Mouse (Mus musculus): ENCODE data around the gene Chd2. TPM values are rescaled to one million over a fixed set of nuclear protein-coding genes. Genes with fewer than 3 reads are reported as not detected.

Gene Chd2
- polyA plus RNA-seq, 1 experiment from 2014 or later = 49.8 TPM

DNA sequence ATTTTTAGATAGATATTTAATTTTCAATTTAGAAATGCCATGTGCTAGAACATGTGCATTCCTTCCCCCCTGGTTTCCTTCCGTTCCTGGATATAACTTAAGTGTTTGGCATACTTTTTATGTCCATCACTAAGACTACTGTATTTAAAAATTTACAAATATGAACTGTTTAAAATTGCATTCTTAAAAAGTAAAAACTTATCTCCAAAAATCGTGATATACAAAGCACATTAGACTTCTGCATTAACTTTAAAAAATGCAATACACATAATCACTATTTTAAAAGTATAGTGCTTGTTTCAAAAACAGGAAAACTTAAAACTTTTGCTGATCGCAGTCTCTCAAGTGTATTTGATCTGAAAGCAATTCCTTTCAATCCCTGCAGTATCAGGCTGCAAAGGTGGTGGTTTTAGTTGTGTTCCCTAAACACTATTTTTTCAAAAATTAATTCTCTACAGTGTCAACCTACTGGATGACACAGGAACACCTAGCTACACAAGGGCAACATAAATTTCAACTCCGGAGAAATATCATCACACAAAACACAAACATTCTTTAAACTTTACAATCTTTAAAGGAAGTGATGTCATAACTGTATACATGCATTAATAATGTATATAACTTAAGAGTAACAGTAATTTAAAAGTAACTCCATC, 3.1 kb downstream of the Chd2 start:
- H3K4me2 ChIP-seq (ENCODE audit: low read length) = peak overlapping the region; percentile 85
- ATAC-seq (ENCODE audit: low FRiP score, low TSS enrichment) (no peak), DNase-seq (peak; percentile 42)
- H3K4me3 ChIP-seq (replicated peaks; ENCODE audit: low read depth, low read length) = peak overlapping the region; percentile 47
- H3K27ac ChIP-seq (replicated peaks; ENCODE audit: low read depth, low read length) = peak overlapping the region; percentile 95
- 18% methylated on average over 4 of the region's 4 CpGs for WGBS
- H3K9ac ChIP-seq (replicated peaks; ENCODE audit: low read length) = peak overlapping the region; percentile 67
- no peaks in the 10 kb centered on the region for H3K27me3 ChIP-seq (ENCODE audit: control insufficient read depth, insufficient read depth, low read length)
- 0 out of 2 replicates have a peak, but pooled peaks cover 3% of the 10 kb centered on the region for H3K36me3 ChIP-seq (ENCODE audit: control insufficient read depth, insufficient read depth, low read length)
- H3K9me3 ChIP-seq (ENCODE audit: control insufficient read depth, low read length) = no peaks in the 10 kb centered on the region
- peaks cover 17% of the 10 kb centered on the region for H3K4me1 ChIP-seq (ENCODE audit: control insufficient read depth, insufficient read depth, low read length)

DNA sequence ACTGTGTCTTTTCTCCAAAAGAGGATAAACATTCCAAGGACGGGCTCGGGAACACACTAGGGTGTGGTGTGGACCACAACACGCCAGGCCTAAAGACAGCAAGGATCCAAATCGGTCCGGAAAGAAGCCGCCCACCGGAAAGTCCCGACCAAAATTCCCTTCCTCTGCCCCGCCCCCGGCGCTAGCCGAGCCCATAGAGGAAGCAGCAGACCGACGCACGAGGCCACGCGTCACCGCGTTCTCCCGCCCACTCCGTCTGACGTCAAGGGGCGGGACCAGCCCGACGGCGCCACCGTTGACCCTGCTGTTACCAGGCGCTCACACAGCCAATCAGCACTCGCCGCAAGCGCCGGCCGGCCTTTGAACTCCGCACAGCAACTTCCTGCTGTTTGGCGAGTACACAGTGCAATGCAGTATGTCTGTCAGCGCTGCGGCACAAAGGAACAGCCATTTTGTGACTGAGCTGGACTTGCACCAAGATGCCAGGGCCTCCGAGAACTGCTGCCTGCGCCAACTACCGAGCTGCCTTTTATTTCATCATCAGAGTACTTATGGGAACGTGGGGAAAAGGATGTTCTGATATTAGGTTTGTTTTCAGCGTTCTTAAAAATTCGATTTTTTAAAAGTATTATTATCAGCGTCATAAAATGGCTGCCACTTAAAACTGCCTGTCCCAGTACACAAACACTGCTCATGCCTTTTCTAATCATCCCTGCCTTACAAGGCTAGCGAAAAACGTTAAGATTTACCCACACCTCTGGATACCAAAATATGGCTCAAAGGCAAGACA, 3.8 kb downstream of the Chd2 start:
- no peaks in the 10 kb centered on the region for H3K27me3 ChIP-seq (ENCODE audit: control insufficient read depth, insufficient read depth, low read length)
- DNase-seq (peak; percentile 99), ATAC-seq (ENCODE audit: low FRiP score, low TSS enrichment) (peak; percentile 98)
- peak overlapping the region; percentile 47 for H3K4me3 ChIP-seq (replicated peaks; ENCODE audit: low read depth, low read length)
- under 1% methylated on average over 46 of the region's 46 CpGs for WGBS
- H3K4me1 ChIP-seq (ENCODE audit: control insufficient read depth, insufficient read depth, low read length) = peaks cover 21% of the 10 kb centered on the region
- no peaks in the 10 kb centered on the region for H3K9me3 ChIP-seq (ENCODE audit: control insufficient read depth, low read length)
- peak overlapping the region; percentile 85 for H3K4me2 ChIP-seq (ENCODE audit: low read length)
- no peaks in the 10 kb centered on the region for H3K36me3 ChIP-seq (ENCODE audit: control insufficient read depth, insufficient read depth, low read length)
- peak overlapping the region; percentile 95 for H3K27ac ChIP-seq (replicated peaks; ENCODE audit: low read depth, low read length)
- peak overlapping the region; percentile 67 for H3K9ac ChIP-seq (replicated peaks; ENCODE audit: low read length)

DNA sequence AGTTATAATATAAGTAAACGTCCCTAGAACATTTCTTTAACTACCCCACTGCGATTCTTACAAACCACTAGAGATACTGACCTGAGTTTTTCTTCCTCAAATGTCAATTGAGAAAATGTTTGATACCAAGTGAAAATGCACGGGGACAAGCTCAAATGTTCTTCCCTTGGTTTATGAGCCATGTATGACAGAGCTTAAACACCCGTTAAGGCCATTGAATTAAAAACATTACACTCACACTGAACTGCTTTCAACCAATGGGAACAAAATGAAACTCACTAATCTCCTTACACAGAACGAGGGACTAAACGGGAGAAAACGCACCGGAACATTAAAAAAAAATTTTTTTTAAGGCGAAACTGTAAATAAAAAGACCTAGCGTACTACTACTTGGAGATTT, 4.4 kb downstream of the Chd2 start:
- H3K4me3 ChIP-seq (replicated peaks; ENCODE audit: low read depth, low read length) = peak overlapping the region; percentile 47
- 0 out of 2 replicates have a peak, but pooled peaks have one; percentile 0 for ATAC-seq (ENCODE audit: low FRiP score, low TSS enrichment)
- peak overlapping the region; percentile 85 for H3K4me2 ChIP-seq (ENCODE audit: low read length)
- no peaks in the 10 kb centered on the region for H3K36me3 ChIP-seq (ENCODE audit: control insufficient read depth, insufficient read depth, low read length)
- peak overlapping the region; percentile 63 for H3K9ac ChIP-seq (replicated peaks; ENCODE audit: low read length)
- H3K27ac ChIP-seq (replicated peaks; ENCODE audit: low read depth, low read length) = peak overlapping the region; percentile 95
- H3K9me3 ChIP-seq (ENCODE audit: control insufficient read depth, low read length) = no peaks in the 10 kb centered on the region
- peaks cover 22% of the 10 kb centered on the region for H3K4me1 ChIP-seq (ENCODE audit: control insufficient read depth, insufficient read depth, low read length)
- WGBS = 18% methylated on average over 10 of the region's 10 CpGs
- no peak for DNase-seq
- no peaks in the 10 kb centered on the region for H3K27me3 ChIP-seq (ENCODE audit: control insufficient read depth, insufficient read depth, low read length)

DNA sequence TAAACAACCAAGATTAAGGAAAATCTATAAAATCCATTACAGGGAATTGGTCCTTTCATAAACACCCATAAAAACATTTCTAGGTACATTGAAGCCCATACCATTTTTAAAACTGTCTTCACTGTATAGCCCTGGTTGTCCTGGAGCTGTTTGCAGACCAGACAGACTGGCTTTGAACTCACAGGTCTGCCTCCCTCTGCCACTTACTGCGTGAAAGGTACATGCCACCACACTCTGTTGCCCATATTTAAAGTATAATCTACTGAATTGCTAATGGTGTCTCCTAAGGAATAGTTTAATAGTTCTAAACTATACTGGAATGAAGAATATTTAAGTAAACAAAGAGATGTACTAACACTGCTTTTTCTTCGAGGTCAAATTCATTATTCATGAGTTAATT, 5.1 kb downstream of the Chd2 start:
- Histone ChIP-seq H3K4me3 (replicated peaks; ENCODE audit: low read depth, low read length) (peak overlapping the region; percentile 47), H3K27me3 (ENCODE audit: control insufficient read depth, insufficient read depth, low read length) (no peaks in the 10 kb centered on the region), H3K36me3 (ENCODE audit: control insufficient read depth, insufficient read depth, low read length) (no peaks in the 10 kb centered on the region), H3K9ac (replicated peaks; ENCODE audit: low read length) (peak overlapping the region; percentile 63), H3K4me1 (ENCODE audit: control insufficient read depth, insufficient read depth, low read length) (peaks cover 28% of the 10 kb centered on the region), H3K4me2 (ENCODE audit: low read length) (peak overlapping the region; percentile 85), H3K9me3 (ENCODE audit: control insufficient read depth, low read length) (no peaks in the 10 kb centered on the region), H3K27ac (replicated peaks; ENCODE audit: low read depth, low read length) (peak overlapping the region; percentile 95)
- ATAC-seq (ENCODE audit: low FRiP score, low TSS enrichment) (no peak), DNase-seq (no peak)
- 71% methylated on average over 2 of the region's 2 CpGs for WGBS

DNA sequence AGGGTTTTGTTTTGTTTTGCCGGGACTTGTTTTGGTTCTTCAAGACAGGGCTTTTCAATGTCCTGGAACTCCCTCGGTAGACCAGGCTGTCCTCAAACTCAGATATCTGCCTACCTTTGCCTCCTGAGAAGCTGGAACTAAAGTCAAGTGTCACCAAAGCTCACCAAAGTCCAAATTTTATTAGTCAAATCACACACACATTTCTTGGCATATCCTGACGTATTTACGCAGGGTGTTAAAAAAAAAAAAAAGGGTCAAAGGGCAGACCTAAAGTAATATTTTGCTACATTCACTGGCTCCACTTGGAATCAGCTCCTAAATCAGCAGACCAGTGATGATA, 5.8 kb downstream of the Chd2 start:
- Histone ChIP-seq H3K27ac (replicated peaks; ENCODE audit: low read depth, low read length) (0 out of 2 replicates have a peak overlapping the region, but pooled peaks have one; percentile 1), H3K4me2 (ENCODE audit: low read length) (peak overlapping the region; percentile 18; the same call in 1 of the 2 replicates), H3K4me1 (ENCODE audit: control insufficient read depth, insufficient read depth, low read length) (peaks cover 34% of the 10 kb centered on the region), H3K27me3 (ENCODE audit: control insufficient read depth, insufficient read depth, low read length) (no peaks in the 10 kb centered on the region), H3K9me3 (ENCODE audit: control insufficient read depth, low read length) (no peaks in the 10 kb centered on the region), H3K36me3 (ENCODE audit: control insufficient read depth, insufficient read depth, low read length) (no peaks in the 10 kb centered on the region), H3K9ac (replicated peaks; ENCODE audit: low read length) (no peak overlapping the region; the same call in 1 of the 2 replicates), H3K4me3 (replicated peaks; ENCODE audit: low read depth, low read length) (no peak overlapping the region)
- WGBS = 67% methylated on average over 4 of the region's 4 CpGs
- ATAC-seq (ENCODE audit: low FRiP score, low TSS enrichment) (no peak), DNase-seq (no peak)

DNA sequence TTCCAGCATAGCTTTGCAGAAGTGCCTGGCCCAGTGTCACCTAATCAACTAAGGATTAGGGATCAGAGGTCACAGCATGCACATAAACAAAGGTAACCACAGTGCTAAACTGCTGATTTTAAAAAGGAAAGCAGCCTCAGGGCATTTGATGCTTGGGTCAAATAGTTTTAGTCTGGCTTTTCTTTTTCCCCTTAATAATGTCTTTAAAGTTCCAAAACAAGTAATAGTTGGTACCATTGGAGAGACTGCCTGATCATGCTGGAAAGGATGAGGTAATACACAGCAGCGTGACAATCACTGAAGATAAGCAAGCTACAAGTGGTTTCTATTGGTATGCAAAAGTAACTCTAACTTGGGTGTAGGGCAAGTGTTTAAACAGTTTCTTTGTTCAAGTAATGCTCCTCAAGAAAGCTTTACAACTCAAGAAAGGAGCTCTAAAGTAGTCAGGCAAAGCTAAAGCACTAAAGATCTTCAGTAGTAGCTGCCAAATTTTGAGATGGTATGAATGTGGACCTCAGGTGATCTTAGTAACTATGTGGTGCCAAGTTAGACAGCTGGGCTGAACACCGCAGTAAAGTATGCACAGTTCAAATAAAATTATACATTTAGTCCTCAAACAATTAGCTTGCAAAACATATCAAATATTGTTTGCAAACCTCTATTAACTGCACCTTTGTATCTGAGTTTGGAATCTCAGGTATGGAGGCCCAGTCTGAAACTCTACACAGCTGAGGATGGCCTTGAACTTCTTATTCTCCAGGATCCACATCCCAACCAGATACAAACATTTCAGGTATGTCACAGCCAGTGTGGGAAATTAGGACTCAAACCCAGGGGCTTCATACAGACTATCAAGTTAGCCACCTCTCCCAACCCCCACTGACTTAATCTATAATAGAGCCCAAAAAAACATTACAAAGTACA, 6.4 kb downstream of the Chd2 start:
- no peak overlapping the region for H3K27ac ChIP-seq (replicated peaks; ENCODE audit: low read depth, low read length)
- DNase-seq = no peak

DNA sequence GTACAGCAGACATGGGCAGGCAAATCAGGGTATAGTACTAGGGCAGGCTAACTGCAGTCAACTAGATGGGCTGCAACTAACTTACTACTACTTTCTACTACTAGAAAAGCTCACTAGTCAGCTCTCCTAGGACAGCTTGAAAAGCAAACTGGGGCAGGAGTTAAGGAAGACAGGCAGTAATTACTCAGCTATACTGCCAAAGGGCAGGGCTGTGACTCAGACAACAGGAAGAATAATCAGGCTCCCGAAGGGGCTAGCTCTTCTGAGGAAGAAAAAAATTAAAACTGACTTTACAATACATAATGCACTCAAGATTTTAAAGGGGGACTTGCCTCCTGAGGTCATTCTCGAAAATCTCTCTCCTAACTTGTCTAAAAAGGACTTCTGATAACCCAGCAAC, 8.2 kb downstream of the Chd2 start:
- 54% methylated on average over 2 of the region's 2 CpGs for WGBS
- H3K27ac ChIP-seq (replicated peaks; ENCODE audit: low read depth, low read length) = 0 out of 2 replicates have a peak overlapping the region, but pooled peaks have one; percentile 15
- H3K9me3 ChIP-seq (ENCODE audit: control insufficient read depth, low read length) = no peaks in the 10 kb centered on the region

More for the DNA sequence above, 6.4 kb downstream of the Chd2 start:
- Histone ChIP-seq H3K9me3 (ENCODE audit: control insufficient read depth, low read length) (no peaks in the 10 kb centered on the region), H3K4me1 (ENCODE audit: control insufficient read depth, insufficient read depth, low read length) (peaks cover 34% of the 10 kb centered on the region), H3K4me2 (ENCODE audit: low read length) (peak overlapping the region; percentile 18; the same call in 1 of the 2 replicates), H3K36me3 (ENCODE audit: control insufficient read depth, insufficient read depth, low read length) (no peaks in the 10 kb centered on the region), H3K27me3 (ENCODE audit: control insufficient read depth, insufficient read depth, low read length) (no peaks in the 10 kb centered on the region), H3K4me3 (replicated peaks; ENCODE audit: low read depth, low read length) (no peak overlapping the region), H3K9ac (replicated peaks; ENCODE audit: low read length) (no peak overlapping the region; the same call in 1 of the 2 replicates)
- ATAC-seq (ENCODE audit: low FRiP score, low TSS enrichment) = no peak
- WGBS = 80% methylated on average over 2 of the region's 2 CpGs

DNA sequence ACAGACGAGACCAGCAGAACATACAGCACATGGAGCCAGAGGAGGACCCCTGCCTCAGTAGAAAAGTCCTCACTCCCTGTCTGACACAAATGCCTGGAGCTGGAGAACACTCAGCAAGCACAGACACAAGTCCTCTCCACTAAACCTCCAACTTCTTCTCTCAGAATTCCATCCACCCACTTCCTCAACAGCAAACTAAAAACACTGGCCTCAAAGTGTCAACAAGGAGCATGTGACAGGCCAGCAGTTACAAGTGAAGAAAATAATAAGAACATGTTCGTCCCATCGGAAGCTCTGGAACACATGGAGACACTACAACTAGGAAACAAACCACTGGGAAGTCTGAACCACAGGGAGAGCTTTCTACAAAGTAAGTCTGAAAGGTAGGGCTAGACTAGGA, 8.7 kb downstream of the Chd2 start:
- H3K4me2 ChIP-seq (ENCODE audit: low read length) = no peak overlapping the region
- no peak overlapping the region for H3K9ac ChIP-seq (replicated peaks; ENCODE audit: low read length)
- ATAC-seq (ENCODE audit: low FRiP score, low TSS enrichment) = no peak
- no peaks in the 10 kb centered on the region for H3K27me3 ChIP-seq (ENCODE audit: control insufficient read depth, insufficient read depth, low read length)
- 0 out of 2 replicates have a peak, but pooled peaks cover 6% of the 10 kb centered on the region for H3K36me3 ChIP-seq (ENCODE audit: control insufficient read depth, insufficient read depth, low read length)
- H3K27ac ChIP-seq (replicated peaks; ENCODE audit: low read depth, low read length) = no peak overlapping the region
- no peak overlapping the region for H3K4me3 ChIP-seq (replicated peaks; ENCODE audit: low read depth, low read length)
- no peaks in the 10 kb centered on the region for H3K9me3 ChIP-seq (ENCODE audit: control insufficient read depth, low read length)
- peaks cover 34% of the 10 kb centered on the region for H3K4me1 ChIP-seq (ENCODE audit: control insufficient read depth, insufficient read depth, low read length)
- 77% methylated on average over 3 of the region's 3 CpGs for WGBS
- no peak for DNase-seq

More for the DNA sequence above, 8.2 kb downstream of the Chd2 start:
- Histone ChIP-seq H3K36me3 (ENCODE audit: control insufficient read depth, insufficient read depth, low read length) (0 out of 2 replicates have a peak, but pooled peaks cover 6% of the 10 kb centered on the region), H3K4me1 (ENCODE audit: control insufficient read depth, insufficient read depth, low read length) (peaks cover 34% of the 10 kb centered on the region), H3K4me2 (ENCODE audit: low read length) (no peak overlapping the region), H3K4me3 (replicated peaks; ENCODE audit: low read depth, low read length) (no peak overlapping the region), H3K27me3 (ENCODE audit: control insufficient read depth, insufficient read depth, low read length) (no peaks in the 10 kb centered on the region), H3K9ac (replicated peaks; ENCODE audit: low read length) (no peak overlapping the region)
- ATAC-seq (ENCODE audit: low FRiP score, low TSS enrichment) (no peak), DNase-seq (no peak)

Measured in midbrain, embryonic 14.5 days (tissue).